Mouse (Mus musculus) neural tube, postnatal 0 days (tissue): Measurements from ENCODE around the gene Sgk2. TPM values are rescaled to one million over a fixed set of nuclear protein-coding genes. Genes with fewer than 3 reads are reported as not detected.

ENCODE experiments used
- polyA plus RNA-seq: library from polyadenylated mRNA; unstranded; fragments of >200 nt; fragmentation: Nextera tagmentation; extraction: Ambion mirVana; gene quantifications from 2 replicates; pipeline ENCODE4 v1.2.1, GENCODE M21; 2015

The Sgk2 gene
- polyA plus RNA-seq, result 0.17 and 0.44 TPM in 2 replicates

GRCm38 (mm10) chr2:162987218-162987617 lies at the start of gene Sgk2:
Gene Sgk2 (plus strand): TSS chr2:162987330.

GRCm38 (mm10) chr2:162943148-162943846 lies 43.8 kb upstream of the Sgk2 start, which contains the start of gene L3mbtl1:
Gene L3mbtl1 (plus strand): TSS chr2:162943472.

GRCm38 (mm10) chr2:163016916-163017743 lies 30.0 kb downstream of the Sgk2 start, which contains the start of gene Ift52:
Gene Ift52 (plus strand): TSS chr2:163017354.

GRCm38 (mm10) chr2:163054335-163054840 lies 67.3 kb downstream of the Sgk2 start, which contains the start of gene Mybl2:
Gene Mybl2 (plus strand): TSS chr2:163054687.

Other genes starting within 250 kb of the Sgk2 start
- 71.3 and 72.0 TPM in 2 replicates for gene Srsf6, start 55.8 kb upstream of the Sgk2 start, polyA plus RNA-seq
- gene L3mbtl1, start 43.9 kb upstream of the Sgk2 start, polyA plus RNA-seq, result 7.7 and 9.0 TPM in 2 replicates
- gene Ift52, start 30.0 kb downstream of the Sgk2 start, polyA plus RNA-seq, result 27.4 and 29.4 TPM in 2 replicates
- 1.4 and 2.1 TPM in 2 replicates for gene Mybl2, start 67.4 kb downstream of the Sgk2 start, polyA plus RNA-seq
- gene Gtsf1l, start 100.5 kb downstream of the Sgk2 start, polyA plus RNA-seq, result not detected in 2 replicates
- gene Tox2, start 215.8 kb downstream of the Sgk2 start, polyA plus RNA-seq, result 14.8 and 15.8 TPM in 2 replicates